Mouse (Mus musculus) neutrophil, adult 59 days (primary cell): ENCODE results near the gene Gm10663. TPM values are rescaled to one million over a fixed set of nuclear protein-coding genes. Genes with fewer than 3 reads are reported as not detected.

ENCODE experiments used
- total RNA-seq, 2 experiments: library from RNA; stranded (reverse); gene quantifications; 1 replicate in 1 of 2; 2 replicates in 1 of 2; pipeline ENCODE4 v1.2.4; 2023

Gm10663 gene
- total RNA-seq = not detected

GRCm38 (mm10) chr8:65074733-65075132, at the start of gene Gm10663:
Gm10663 (plus strand) TSS chr8:65075033.

GRCm38 (mm10) chr8:65037117-65037533, 37.7 kb upstream of the Gm10663 start, which contains the start of gene Apela:
Apela (minus strand) TSS chr8:65037336.

Other genes with a start within 250 kb of the Gm10663 start
- 10 to 100 TPM; 39.8 to 45.3 TPM for gene Klhl2, start 225.0 kb upstream of the Gm10663 start, total RNA-seq
- 10 to 100 TPM; 28.9 to 33.4 TPM for gene Tmem192, start 127.8 kb upstream of the Gm10663 start, total RNA-seq
- not detected for gene Trim75, start 87.2 kb upstream of the Gm10663 start, total RNA-seq
- gene Trim61, start 56.5 kb upstream of the Gm10663 start, total RNA-seq = not detected
- gene Trim60, start 56.4 kb upstream of the Gm10663 start, total RNA-seq = not detected
- gene Apela, start 37.7 kb upstream of the Gm10663 start, total RNA-seq = not detected
- not detected for gene BC030870, start 54.5 kb downstream of the Gm10663 start, total RNA-seq